Mouse (Mus musculus): ENCODE measurements at regions not wholly inside any gene's neighbourhood (a gene's known extent, or its start where the extent isn't known, plus 50 kb on each side); places are given as distances from the start of the nearest gene placed in this dataset.

DNA sequence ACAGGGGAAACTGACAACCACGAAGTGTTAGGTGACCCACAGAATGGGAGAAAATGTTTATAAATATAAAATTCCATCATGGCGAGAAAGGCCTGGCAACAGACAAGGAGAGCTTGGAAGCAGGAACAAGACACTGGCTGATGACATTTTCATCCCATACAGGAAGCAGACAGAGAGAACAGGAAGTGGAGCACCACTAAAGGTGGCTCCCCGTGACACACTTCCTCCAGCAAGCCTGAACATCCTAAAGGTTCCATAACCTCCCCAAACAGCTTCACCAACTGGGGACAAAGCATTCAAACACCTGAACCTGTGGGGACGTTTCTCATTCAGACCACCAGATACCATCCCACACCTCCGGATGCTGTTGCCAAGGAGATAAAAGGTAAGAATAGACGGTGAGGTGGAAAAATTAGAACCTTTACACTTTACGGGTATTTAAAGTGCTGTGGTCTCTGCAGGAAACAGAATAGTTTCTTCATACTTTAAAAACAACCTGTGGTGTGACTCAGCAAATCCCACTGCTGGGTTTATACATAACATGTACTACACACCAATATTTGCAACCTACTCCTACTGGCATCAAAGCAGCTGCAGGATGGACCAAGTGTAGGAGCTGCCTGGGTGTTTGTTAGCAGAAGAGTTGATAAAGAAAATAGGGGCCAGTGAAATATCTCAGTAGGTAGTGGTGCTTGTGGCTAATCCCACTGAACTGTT is 86.0 kb upstream of the Bace2 start:
- TF ChIP-seq CTCF (IDR thresholded peaks at IDR 0.05; ENCODE audit: low read depth) (no peak), EP300 (IDR thresholded peaks at IDR 0.05; ENCODE audit: low read depth) (no peak)

Data from heart, postnatal 0 days (tissue).